Mouse (Mus musculus): ENCODE measurements at regions not wholly inside any gene's neighbourhood (a gene's known extent, or its start where the extent isn't known, plus 50 kb on each side); places are given as distances from the start of the nearest gene placed in this dataset.

DNA sequence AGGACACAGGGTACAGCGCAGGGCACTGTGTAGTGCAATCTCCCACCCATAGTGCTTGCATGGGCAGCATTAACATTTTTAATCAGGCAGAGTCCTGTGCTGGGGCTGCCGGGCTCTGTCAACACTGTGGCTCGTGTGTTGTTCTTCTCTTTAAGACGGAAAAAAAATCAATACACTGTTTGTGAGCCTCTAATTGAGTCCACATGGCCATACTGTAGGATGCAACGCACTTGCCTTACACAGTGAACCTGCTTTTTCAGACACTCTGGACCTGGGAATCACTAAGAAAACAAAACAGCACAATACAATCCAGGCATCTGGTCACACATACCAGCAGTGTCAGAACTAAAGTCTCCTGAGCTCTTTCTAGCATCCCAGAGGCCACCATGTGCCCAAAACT lies 168.4 kb downstream of the 3110018I06Rik start:
- no peak overlapping the region for H3K4me2 ChIP-seq (replicated peaks; ENCODE audit: low read depth, low read length)
- H3K27me3 ChIP-seq (ENCODE audit: insufficient read depth, low read length) = no peaks in the 10 kb centered on the region
- no peak for ATAC-seq (ENCODE audit: low FRiP score, low TSS enrichment)
- no peaks in the 10 kb centered on the region for H3K9me3 ChIP-seq (ENCODE audit: low read length)
- no peak overlapping the region for H3K27ac ChIP-seq (ENCODE audit: low read length)
- no peak overlapping the region for H3K9ac ChIP-seq (replicated peaks; ENCODE audit: low read length)
- H3K4me3 ChIP-seq (ENCODE audit: low read length) = no peak overlapping the region
- 74% methylated on average over 5 of the region's 5 CpGs for WGBS
- H3K36me3 ChIP-seq (ENCODE audit: insufficient read depth, low read length) = no peaks in the 10 kb centered on the region
- H3K4me1 ChIP-seq (ENCODE audit: insufficient read depth, low read length) = peaks cover 5% of the 10 kb centered on the region; the same call in 1 of the 2 replicates

DNA sequence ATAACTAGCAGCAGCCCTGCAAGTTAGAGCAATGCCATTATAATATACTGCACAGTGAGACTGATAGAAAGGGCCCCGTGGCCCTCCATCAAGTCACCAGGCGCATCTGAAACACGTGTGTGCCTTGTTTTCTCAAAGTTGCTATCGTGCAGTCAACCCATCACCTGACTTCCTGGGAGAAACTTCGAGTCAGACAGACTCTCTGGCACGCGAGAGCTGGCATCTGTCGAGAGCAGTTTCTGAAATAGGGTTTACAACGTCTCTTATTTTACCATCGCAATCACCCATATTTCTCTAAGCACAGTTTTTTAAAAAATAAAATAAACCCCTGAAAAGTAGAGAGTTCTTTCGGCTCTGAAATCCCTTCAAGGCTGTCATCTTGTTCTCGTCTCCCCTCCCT lies 169.8 kb downstream of the 3110018I06Rik start:
- Histone ChIP-seq H3K4me3 (ENCODE audit: low read length) (no peak overlapping the region), H3K4me1 (ENCODE audit: insufficient read depth, low read length) (peaks cover 3% of the 10 kb centered on the region; the same call in 1 of the 2 replicates), H3K9ac (replicated peaks; ENCODE audit: low read length) (no peak overlapping the region), H3K27ac (ENCODE audit: low read length) (no peak overlapping the region), H3K9me3 (ENCODE audit: low read length) (no peaks in the 10 kb centered on the region), H3K27me3 (ENCODE audit: insufficient read depth, low read length) (no peaks in the 10 kb centered on the region), H3K4me2 (replicated peaks; ENCODE audit: low read depth, low read length) (no peak overlapping the region), H3K36me3 (ENCODE audit: insufficient read depth, low read length) (no peaks in the 10 kb centered on the region)
- ATAC-seq (ENCODE audit: low FRiP score, low TSS enrichment) = no peak
- WGBS = 84% methylated on average over 12 of the region's 12 CpGs

DNA sequence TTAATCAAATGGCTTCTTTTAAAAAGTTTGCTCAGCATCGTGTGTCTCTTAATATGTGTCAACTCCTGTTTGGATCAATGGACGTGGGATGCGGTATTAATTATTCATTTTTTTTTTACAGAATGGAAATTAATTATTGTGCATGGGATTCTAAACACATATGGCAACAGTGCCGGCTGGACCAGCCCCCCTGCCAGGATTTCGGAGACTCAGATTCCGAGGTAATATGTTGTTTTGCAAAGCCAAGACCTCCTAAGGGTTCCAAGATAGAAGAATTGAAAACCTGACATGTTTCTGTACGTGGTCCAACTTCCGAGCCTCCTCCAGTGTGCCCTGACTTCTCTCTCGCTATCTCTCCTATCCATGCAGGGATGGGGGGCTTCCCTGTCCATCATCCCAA lies 170.4 kb downstream of the 3110018I06Rik start:
- 87% methylated on average over 9 of the region's 9 CpGs for WGBS
- H3K36me3 ChIP-seq (ENCODE audit: insufficient read depth, low read length) = no peaks in the 10 kb centered on the region

DNA sequence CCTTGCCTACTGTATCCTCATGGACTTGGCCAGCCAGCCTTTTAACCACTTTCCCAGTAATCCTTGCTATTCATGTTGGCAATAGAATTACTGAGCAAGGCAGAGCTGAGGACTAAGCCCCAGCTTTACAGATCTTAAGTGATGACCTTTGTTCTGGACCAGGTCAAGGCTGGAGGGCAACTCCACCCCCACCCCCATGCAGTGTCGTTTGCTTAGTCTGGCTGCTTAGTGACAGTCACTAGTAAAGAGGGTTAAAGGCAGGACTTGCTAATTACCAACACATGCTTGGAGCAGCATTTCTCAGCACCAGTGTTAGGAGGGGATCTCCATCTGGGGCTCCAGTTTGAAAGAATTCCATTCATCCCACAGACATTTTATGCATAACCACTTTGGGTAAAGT lies 174.2 kb downstream of the 3110018I06Rik start:
- ATAC-seq (ENCODE audit: low FRiP score, low TSS enrichment) = no peak
- Histone ChIP-seq H3K27ac (ENCODE audit: low read length) (no peak overlapping the region), H3K4me3 (ENCODE audit: low read length) (no peak overlapping the region), H3K36me3 (ENCODE audit: insufficient read depth, low read length) (no peaks in the 10 kb centered on the region), H3K27me3 (ENCODE audit: insufficient read depth, low read length) (no peaks in the 10 kb centered on the region), H3K4me2 (replicated peaks; ENCODE audit: low read depth, low read length) (no peak overlapping the region), H3K9me3 (ENCODE audit: low read length) (no peaks in the 10 kb centered on the region), H3K9ac (replicated peaks; ENCODE audit: low read length) (no peak overlapping the region), H3K4me1 (ENCODE audit: insufficient read depth, low read length) (no peaks in the 10 kb centered on the region)
- 11% methylated on average over 1 of the region's 1 CpGs for WGBS

More for the DNA sequence above, 170.4 kb downstream of the 3110018I06Rik start:
- no peak overlapping the region for H3K4me3 ChIP-seq (ENCODE audit: low read length)
- no peaks in the 10 kb centered on the region for H3K9me3 ChIP-seq (ENCODE audit: low read length)
- no peaks in the 10 kb centered on the region for H3K27me3 ChIP-seq (ENCODE audit: insufficient read depth, low read length)
- no peak for ATAC-seq (ENCODE audit: low FRiP score, low TSS enrichment)
- no peak overlapping the region for H3K4me2 ChIP-seq (replicated peaks; ENCODE audit: low read depth, low read length)
- H3K27ac ChIP-seq (ENCODE audit: low read length) = no peak overlapping the region
- H3K9ac ChIP-seq (replicated peaks; ENCODE audit: low read length) = no peak overlapping the region
- no peaks in the 10 kb centered on the region for H3K4me1 ChIP-seq (ENCODE audit: insufficient read depth, low read length)

DNA sequence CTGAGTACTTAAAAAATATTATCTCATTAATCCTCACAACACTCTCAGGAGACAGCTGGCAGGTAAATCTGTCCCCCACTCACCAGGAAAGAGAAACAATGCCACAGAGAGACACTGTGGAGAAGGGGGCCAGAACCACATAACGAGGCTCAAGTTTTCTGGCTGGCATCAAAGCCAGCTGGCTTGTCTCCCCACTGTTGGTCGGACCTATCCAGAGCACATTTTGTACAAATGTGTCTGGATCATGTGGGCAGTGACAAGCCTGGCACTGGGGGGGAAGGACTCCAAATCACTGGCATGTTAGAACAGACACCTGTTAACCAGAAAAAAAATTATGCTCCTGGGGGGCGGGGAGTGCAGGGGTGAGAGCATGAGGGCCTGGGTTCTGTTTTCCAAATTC lies 179.4 kb downstream of the 3110018I06Rik start:
- H3K4me3 ChIP-seq (ENCODE audit: low read length) = no peak overlapping the region
- no peaks in the 10 kb centered on the region for H3K4me1 ChIP-seq (ENCODE audit: insufficient read depth, low read length)
- H3K4me2 ChIP-seq (replicated peaks; ENCODE audit: low read depth, low read length) = no peak overlapping the region
- no peaks in the 10 kb centered on the region for H3K9me3 ChIP-seq (ENCODE audit: low read length)
- H3K36me3 ChIP-seq (ENCODE audit: insufficient read depth, low read length) = no peaks in the 10 kb centered on the region
- WGBS = 94% methylated on average over 3 of the region's 3 CpGs
- no peak overlapping the region for H3K27ac ChIP-seq (ENCODE audit: low read length)
- H3K27me3 ChIP-seq (ENCODE audit: insufficient read depth, low read length) = no peaks in the 10 kb centered on the region
- no peak overlapping the region for H3K9ac ChIP-seq (replicated peaks; ENCODE audit: low read length)
- ATAC-seq (ENCODE audit: low FRiP score, low TSS enrichment) = no peak

DNA sequence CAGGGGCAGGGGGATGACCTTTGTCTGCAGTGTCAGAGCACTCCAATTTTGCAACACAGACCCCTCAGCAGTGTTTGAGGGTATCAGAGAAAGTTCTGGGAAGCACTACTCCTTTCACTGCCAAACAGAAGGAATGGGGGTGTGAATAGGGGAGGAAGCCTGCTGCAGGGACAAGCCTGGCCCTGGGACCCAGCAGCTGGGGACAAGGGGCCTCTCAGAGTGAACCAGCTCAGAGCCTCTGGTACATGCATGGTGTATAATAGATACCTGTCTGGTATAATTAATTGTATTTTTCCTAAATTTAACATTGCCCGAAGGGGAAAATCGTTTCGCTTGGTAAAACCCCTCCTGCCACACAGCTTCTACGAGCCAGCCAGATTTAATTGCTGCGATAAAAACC lies 180.6 kb downstream of the 3110018I06Rik start:
- Histone ChIP-seq H3K9ac (replicated peaks; ENCODE audit: low read length) (no peak overlapping the region), H3K9me3 (ENCODE audit: low read length) (no peaks in the 10 kb centered on the region), H3K4me3 (ENCODE audit: low read length) (no peak overlapping the region), H3K36me3 (ENCODE audit: insufficient read depth, low read length) (no peaks in the 10 kb centered on the region), H3K4me1 (ENCODE audit: insufficient read depth, low read length) (no peaks in the 10 kb centered on the region), H3K27ac (ENCODE audit: low read length) (no peak overlapping the region), H3K4me2 (replicated peaks; ENCODE audit: low read depth, low read length) (no peak overlapping the region), H3K27me3 (ENCODE audit: insufficient read depth, low read length) (no peaks in the 10 kb centered on the region)
- ATAC-seq (ENCODE audit: low FRiP score, low TSS enrichment) = no peak
- 56% methylated on average over 5 of the region's 5 CpGs for WGBS

DNA sequence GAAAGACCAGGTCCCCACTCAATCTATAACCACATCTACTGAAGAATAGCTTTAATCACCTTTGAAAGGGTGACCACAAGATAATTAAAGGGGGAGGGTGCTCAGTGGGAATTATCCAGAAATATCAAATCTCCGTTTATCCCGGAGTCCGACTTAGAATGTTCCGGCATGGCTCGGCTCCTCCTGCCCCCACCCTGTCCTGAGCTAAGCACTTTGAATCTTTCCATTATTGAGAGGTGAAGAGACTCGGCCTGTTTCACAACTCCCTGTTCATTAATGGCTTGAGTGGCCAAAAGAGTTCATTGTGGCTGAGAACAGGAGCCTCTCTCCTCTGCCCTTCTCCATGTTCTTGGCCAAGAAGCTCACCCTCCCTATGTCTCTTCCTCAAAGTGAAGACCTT lies 181.0 kb downstream of the 3110018I06Rik start:
- no peak overlapping the region for H3K27ac ChIP-seq (ENCODE audit: low read length)
- 71% methylated on average over 6 of the region's 6 CpGs for WGBS
- H3K4me3 ChIP-seq (ENCODE audit: low read length) = no peak overlapping the region
- no peak for ATAC-seq (ENCODE audit: low FRiP score, low TSS enrichment)
- no peaks in the 10 kb centered on the region for H3K4me1 ChIP-seq (ENCODE audit: insufficient read depth, low read length)
- H3K27me3 ChIP-seq (ENCODE audit: insufficient read depth, low read length) = no peaks in the 10 kb centered on the region
- H3K9me3 ChIP-seq (ENCODE audit: low read length) = no peaks in the 10 kb centered on the region
- no peak overlapping the region for H3K4me2 ChIP-seq (replicated peaks; ENCODE audit: low read depth, low read length)
- no peaks in the 10 kb centered on the region for H3K36me3 ChIP-seq (ENCODE audit: insufficient read depth, low read length)
- no peak overlapping the region for H3K9ac ChIP-seq (replicated peaks; ENCODE audit: low read length)

DNA sequence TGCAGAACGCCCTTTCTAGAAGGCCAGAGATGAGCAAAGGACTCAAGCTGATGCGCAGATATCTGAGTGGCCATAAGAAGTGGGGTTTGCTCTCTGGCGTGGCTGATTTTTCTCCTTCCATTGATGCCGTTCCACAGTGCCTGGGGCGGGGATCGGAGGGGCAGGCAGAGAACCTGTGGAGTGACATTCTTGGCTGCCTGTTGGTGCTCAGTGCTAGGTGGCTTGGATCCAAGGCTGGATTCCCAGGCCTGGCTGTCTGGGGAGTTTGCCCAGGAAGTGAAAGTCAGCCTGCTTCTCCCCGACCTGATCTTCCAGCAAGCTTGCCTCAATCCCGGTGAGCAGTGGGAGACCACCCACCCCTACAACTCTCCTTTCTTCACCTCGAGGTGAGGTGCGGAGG lies 181.5 kb downstream of the 3110018I06Rik start:
- 75% methylated on average over 10 of the region's 10 CpGs for WGBS
- H3K4me3 ChIP-seq (ENCODE audit: low read length) = no peak overlapping the region
- no peak for ATAC-seq (ENCODE audit: low FRiP score, low TSS enrichment)
- H3K4me1 ChIP-seq (ENCODE audit: insufficient read depth, low read length) = no peaks in the 10 kb centered on the region
- no peak overlapping the region for H3K27ac ChIP-seq (ENCODE audit: low read length)
- H3K27me3 ChIP-seq (ENCODE audit: insufficient read depth, low read length) = no peaks in the 10 kb centered on the region
- H3K9me3 ChIP-seq (ENCODE audit: low read length) = no peaks in the 10 kb centered on the region
- no peaks in the 10 kb centered on the region for H3K36me3 ChIP-seq (ENCODE audit: insufficient read depth, low read length)
- H3K9ac ChIP-seq (replicated peaks; ENCODE audit: low read length) = no peak overlapping the region
- H3K4me2 ChIP-seq (replicated peaks; ENCODE audit: low read depth, low read length) = no peak overlapping the region

DNA sequence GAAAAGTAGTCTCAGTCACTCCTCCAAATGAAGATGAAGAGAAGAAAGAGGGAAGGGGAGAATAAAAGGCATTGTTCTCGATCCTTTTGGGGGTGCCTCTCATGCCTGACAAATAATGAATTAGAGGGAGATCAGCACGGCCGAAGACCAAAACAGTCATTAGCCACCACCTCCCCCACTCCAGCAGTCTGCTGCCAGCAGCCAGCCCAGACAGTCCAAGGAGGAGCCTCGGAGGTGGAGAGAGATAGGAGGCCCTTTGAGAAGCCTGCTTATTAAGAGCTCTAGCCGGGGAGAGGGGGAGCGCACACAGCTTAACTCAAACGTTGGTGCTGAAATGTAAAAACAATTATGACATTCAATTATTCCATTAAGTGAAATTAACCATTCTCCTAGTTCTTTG lies 188.6 kb downstream of the 3110018I06Rik start:
- no peaks in the 10 kb centered on the region for H3K4me1 ChIP-seq (ENCODE audit: insufficient read depth, low read length)
- H3K27ac ChIP-seq (ENCODE audit: low read length) = no peak overlapping the region
- ATAC-seq (ENCODE audit: low FRiP score, low TSS enrichment) = no peak
- H3K9me3 ChIP-seq (ENCODE audit: low read length) = no peaks in the 10 kb centered on the region
- no peak overlapping the region for H3K4me2 ChIP-seq (replicated peaks; ENCODE audit: low read depth, low read length)
- no peaks in the 10 kb centered on the region for H3K36me3 ChIP-seq (ENCODE audit: insufficient read depth, low read length)
- no peak overlapping the region for H3K9ac ChIP-seq (replicated peaks; ENCODE audit: low read length)
- H3K4me3 ChIP-seq (ENCODE audit: low read length) = no peak overlapping the region
- 33% methylated on average over 7 of the region's 7 CpGs for WGBS
- no peaks in the 10 kb centered on the region for H3K27me3 ChIP-seq (ENCODE audit: insufficient read depth, low read length)

DNA sequence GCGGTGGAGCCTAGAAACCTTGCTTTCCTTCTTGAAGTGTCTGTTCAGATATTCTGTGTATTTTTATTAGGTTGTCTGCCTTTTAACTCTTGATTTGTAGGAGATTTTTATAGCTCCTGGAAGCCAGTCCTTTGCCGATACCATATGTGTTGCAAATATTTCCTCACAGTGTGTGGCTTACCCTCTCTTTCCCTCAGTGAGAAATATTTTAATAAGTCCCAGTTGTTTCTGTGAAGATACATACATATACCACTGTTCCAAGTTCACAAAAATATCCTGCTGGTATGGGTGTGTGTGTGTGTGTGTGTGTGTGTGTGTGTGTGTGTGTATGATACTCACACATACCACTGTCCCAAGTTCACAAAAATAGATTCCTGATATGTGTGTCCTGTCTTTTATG lies 199.0 kb downstream of the 3110018I06Rik start:
- no peaks in the 10 kb centered on the region for H3K36me3 ChIP-seq (ENCODE audit: insufficient read depth, low read length)
- H3K4me2 ChIP-seq (replicated peaks; ENCODE audit: low read depth, low read length) = no peak overlapping the region
- no peak overlapping the region for H3K27ac ChIP-seq (ENCODE audit: low read length)
- ATAC-seq (ENCODE audit: low FRiP score, low TSS enrichment) = no peak
- H3K9ac ChIP-seq (replicated peaks; ENCODE audit: low read length) = no peak overlapping the region
- H3K27me3 ChIP-seq (ENCODE audit: insufficient read depth, low read length) = no peaks in the 10 kb centered on the region
- no peaks in the 10 kb centered on the region for H3K4me1 ChIP-seq (ENCODE audit: insufficient read depth, low read length)
- 40% methylated on average over 2 of the region's 2 CpGs for WGBS
- H3K4me3 ChIP-seq (ENCODE audit: low read length) = no peak overlapping the region
- no peaks in the 10 kb centered on the region for H3K9me3 ChIP-seq (ENCODE audit: low read length)

DNA sequence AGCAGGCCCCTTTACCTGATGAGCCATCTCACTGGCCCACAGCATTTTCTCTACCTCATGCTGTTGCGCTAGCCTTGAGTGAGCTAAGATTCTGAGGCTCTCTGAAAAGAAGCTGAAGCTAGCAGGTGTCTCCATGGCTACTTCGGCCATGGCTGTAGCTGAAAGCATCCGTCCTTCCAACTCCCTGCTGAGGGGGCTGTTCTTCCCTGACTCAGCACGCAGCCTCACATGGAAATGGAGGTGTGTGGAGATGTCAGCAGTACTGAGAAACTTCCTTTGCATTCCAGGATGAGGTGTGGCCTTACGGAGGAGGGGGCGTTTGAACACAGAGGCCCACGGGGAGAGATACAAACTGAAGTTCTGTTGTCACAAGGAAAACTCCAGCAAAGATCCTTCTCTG lies 201.0 kb downstream of the 3110018I06Rik start:
- Histone ChIP-seq H3K4me3 (ENCODE audit: low read length) (no peak overlapping the region), H3K27ac (ENCODE audit: low read length) (no peak overlapping the region), H3K4me1 (ENCODE audit: insufficient read depth, low read length) (no peaks in the 10 kb centered on the region), H3K4me2 (replicated peaks; ENCODE audit: low read depth, low read length) (no peak overlapping the region), H3K27me3 (ENCODE audit: insufficient read depth, low read length) (no peaks in the 10 kb centered on the region), H3K36me3 (ENCODE audit: insufficient read depth, low read length) (no peaks in the 10 kb centered on the region), H3K9me3 (ENCODE audit: low read length) (no peaks in the 10 kb centered on the region), H3K9ac (replicated peaks; ENCODE audit: low read length) (no peak overlapping the region)
- ATAC-seq (ENCODE audit: low FRiP score, low TSS enrichment) = no peak
- WGBS = 70% methylated on average over 7 of the region's 7 CpGs
